Mouse (Mus musculus) adrenal gland, adult 8-10 months (tissue): ENCODE measurements at regions not wholly inside any gene's neighbourhood (a gene's known extent, or its start where the extent isn't known, plus 50 kb on each side); places are given as distances from the start of the nearest gene placed in this dataset.

ENCODE experiments used
- DNase-seq: peaks from one replicate; pipeline ENCODE4 v3.0.0; 2022

GRCm38 (mm10) chrX:95291676-95292075, 95.0 kb upstream of the Arhgef9 start:
- DNase-seq = no peak

GRCm38 (mm10) chrX:95282038-95282437, 85.4 kb upstream of the Arhgef9 start:
- DNase-seq = no peak

GRCm38 (mm10) chrX:95253517-95253916, 56.9 kb upstream of the Arhgef9 start:
- DNase-seq = peak; percentile 3
